Mouse (Mus musculus) macrophage (primary cell): ENCODE results near the gene Myl7. TPM values are rescaled to one million over a fixed set of nuclear protein-coding genes. Genes with fewer than 3 reads are reported as not detected.

Experiments
- H3K27ac ChIP-seq: fragments of 350-480 bp; formaldehyde crosslinking; 2 replicates; pipeline ENCODE4 v1.9.0; 2021
- H3K36me3 ChIP-seq: fragments of 350-480 bp; formaldehyde crosslinking; 2 replicates; pipeline ENCODE4 v1.9.0; 2021; ENCODE audit errors: inconsistent target
- H3K4me3 ChIP-seq: fragments of 350-480 bp; formaldehyde crosslinking; 2 replicates; pipeline ENCODE4 v1.9.0; 2021; ENCODE audit errors: inconsistent target
- H3K79me2 ChIP-seq: fragments of 350-480 bp; formaldehyde crosslinking; 2 replicates; pipeline ENCODE4 v1.9.0; 2021; ENCODE audit errors: inconsistent target
- WGBS: methylation state at CpG from one replicate; pipeline ENCODE4 v1.1.7; 2026; ENCODE audit warnings: inconsistent platforms; ENCODE audit not compliant: missing documents; 5-methylcytosine and 5-hydroxymethylcytosine counted together
- polyA plus RNA-seq: library from polyadenylated mRNA; stranded (reverse); fragments of 250-400 nt; gene quantifications from 3 replicates; pipeline ENCODE4 v1.2.4, GENCODE M21; 2018; ENCODE audit warnings: inconsistent platforms

Gene Myl7
- polyA plus RNA-seq, 1 experiment from 2014 or later: not detected

- Histone ChIP-seq H3K79me2 (no peaks in the 10 kb centered on the region), H3K36me3 (no peaks in the 10 kb centered on the region), H3K27ac (no peak overlapping the region), H3K4me3 (no peak overlapping the region)
- WGBS: 43% methylated on average over 7 of the region's 7 CpGs
Measured at GRCm38 (mm10) chr11:5846639-5847345, 51.8 kb downstream of the Myl7 start.

Other genes with a start within 250 kb of the Myl7 start
- gene Mrps24, start 183.1 kb downstream of the Myl7 start, polyA plus RNA-seq: 12.0 to 55.7 TPM (median 43.6 TPM) in 3 replicates
- gene Urgcp, start 136.4 kb downstream of the Myl7 start, polyA plus RNA-seq: 7.5 to 13.5 TPM (median 13.1 TPM) in 3 replicates
- 170 to 177 TPM (median 175 TPM) in 3 replicates for gene Dbnl, start 110.3 kb downstream of the Myl7 start, polyA plus RNA-seq
- gene Pgam2, start 95.0 kb downstream of the Myl7 start, polyA plus RNA-seq: not detected in 3 replicates
- gene Polm, start 60.8 kb downstream of the Myl7 start, polyA plus RNA-seq: 4.5 to 5.8 TPM (median 5.4 TPM) in 3 replicates
- gene Aebp1, start 36.8 kb downstream of the Myl7 start, polyA plus RNA-seq: 0.19 to 0.37 TPM in 2 of 3 replicates, not detected in the other
- 5.7 to 28.7 TPM (median 9.5 TPM) in 3 replicates for gene Pold2, start 20.5 kb downstream of the Myl7 start, polyA plus RNA-seq
- gene Gck, start 51.3 kb upstream of the Myl7 start, polyA plus RNA-seq: not detected in 3 replicates
- 70.9 to 138 TPM (median 77.0 TPM) in 3 replicates for gene Ykt6, start 56.9 kb upstream of the Myl7 start, polyA plus RNA-seq
- 0.38 to 1.3 TPM (median 0.62 TPM) in 3 replicates for gene Camk2b, start 167.6 kb upstream of the Myl7 start, polyA plus RNA-seq